Mouse (Mus musculus): Measurements from ENCODE around the gene Nfib. TPM values are rescaled to one million over a fixed set of nuclear protein-coding genes. Genes with fewer than 3 reads are reported as not detected.

Gene Nfib
- polyA plus RNA-seq, 1 experiment from 2014 or later = 60.1 TPM

- no peaks in the 10 kb centered on the region; the same call in 1 of the 2 replicates for H3K27me3 ChIP-seq (ENCODE audit: control insufficient read depth, insufficient read depth, low read length)
- 65% methylated on average over 10 of the region's 10 CpGs for WGBS
- H3K27ac ChIP-seq (ENCODE audit: low read length) = no peak overlapping the region
- no peak for ATAC-seq (ENCODE audit: insufficient read depth, low FRiP score)
- H3K9me3 ChIP-seq (replicated peaks; ENCODE audit: control insufficient read depth, low read length) = no peaks in the 10 kb centered on the region
- H3K4me3 ChIP-seq (replicated peaks; ENCODE audit: low read length) = no peak overlapping the region
- H3K36me3 ChIP-seq (ENCODE audit: control insufficient read depth, insufficient read depth, low read length) = no peaks in the 10 kb centered on the region
- peaks cover 8% of the 10 kb centered on the region; the same call in 1 of the 2 replicates for H3K4me1 ChIP-seq (ENCODE audit: control insufficient read depth, insufficient read depth, low read length)
- no peak overlapping the region for H3K4me2 ChIP-seq (ENCODE audit: low read depth, low read length)
- no peak overlapping the region for H3K9ac ChIP-seq (ENCODE audit: low read length)
Measured at GRCm38 (mm10) chr4:82542656-82543397, 162.7 kb downstream of the Nfib start.

- H3K36me3 ChIP-seq (ENCODE audit: control insufficient read depth, insufficient read depth, low read length) = no peaks in the 10 kb centered on the region
- no peak overlapping the region for H3K9ac ChIP-seq (ENCODE audit: low read length)
- WGBS = 30% methylated on average over 7 of the region's 7 CpGs
- no peak overlapping the region for H3K4me2 ChIP-seq (ENCODE audit: low read depth, low read length)
- ATAC-seq (ENCODE audit: insufficient read depth, low FRiP score) = peak; percentile 88; the same call in 1 of the 2 replicates
- H3K4me1 ChIP-seq (ENCODE audit: control insufficient read depth, insufficient read depth, low read length) = peaks cover 15% of the 10 kb centered on the region
- H3K4me3 ChIP-seq (replicated peaks; ENCODE audit: low read length) = no peak overlapping the region
- no peak overlapping the region for H3K27ac ChIP-seq (ENCODE audit: low read length)
- no peaks in the 10 kb centered on the region; the same call in 1 of the 2 replicates for H3K27me3 ChIP-seq (ENCODE audit: control insufficient read depth, insufficient read depth, low read length)
- no peaks in the 10 kb centered on the region for H3K9me3 ChIP-seq (replicated peaks; ENCODE audit: control insufficient read depth, low read length)
Measured at GRCm38 (mm10) chr4:82541894-82542510, 163.5 kb downstream of the Nfib start.

- ATAC-seq (ENCODE audit: insufficient read depth, low FRiP score) = no peak
- Histone ChIP-seq H3K4me1 (ENCODE audit: control insufficient read depth, insufficient read depth, low read length) (peaks cover 21% of the 10 kb centered on the region), H3K9ac (ENCODE audit: low read length) (no peak overlapping the region), H3K9me3 (replicated peaks; ENCODE audit: control insufficient read depth, low read length) (no peaks in the 10 kb centered on the region), H3K4me3 (replicated peaks; ENCODE audit: low read length) (no peak overlapping the region), H3K27me3 (ENCODE audit: control insufficient read depth, insufficient read depth, low read length) (peaks cover 13% of the 10 kb centered on the region), H3K36me3 (ENCODE audit: control insufficient read depth, insufficient read depth, low read length) (no peaks in the 10 kb centered on the region), H3K4me2 (ENCODE audit: low read depth, low read length) (no peak overlapping the region), H3K27ac (ENCODE audit: low read length) (no peak overlapping the region)
- WGBS = 64% methylated on average over 5 of the region's 5 CpGs
Measured at GRCm38 (mm10) chr4:82540466-82540990, 165.0 kb downstream of the Nfib start.

GRCm38 (mm10) chr4:82540048-82540410, 165.5 kb downstream of the Nfib start:
- Histone ChIP-seq H3K4me1 (ENCODE audit: control insufficient read depth, insufficient read depth, low read length) (peaks cover 21% of the 10 kb centered on the region), H3K27me3 (ENCODE audit: control insufficient read depth, insufficient read depth, low read length) (peaks cover 16% of the 10 kb centered on the region), H3K4me3 (replicated peaks; ENCODE audit: low read length) (no peak overlapping the region), H3K27ac (ENCODE audit: low read length) (no peak overlapping the region), H3K36me3 (ENCODE audit: control insufficient read depth, insufficient read depth, low read length) (no peaks in the 10 kb centered on the region), H3K9ac (ENCODE audit: low read length) (no peak overlapping the region), H3K9me3 (replicated peaks; ENCODE audit: control insufficient read depth, low read length) (no peaks in the 10 kb centered on the region), H3K4me2 (ENCODE audit: low read depth, low read length) (no peak overlapping the region)
- ATAC-seq (ENCODE audit: insufficient read depth, low FRiP score) = no peak
- 70% methylated on average over 2 of the region's 2 CpGs for WGBS

GRCm38 (mm10) chr4:82539406-82540047, 166.0 kb downstream of the Nfib start:
- Histone ChIP-seq H3K27me3 (ENCODE audit: control insufficient read depth, insufficient read depth, low read length) (peaks cover 17% of the 10 kb centered on the region), H3K27ac (ENCODE audit: low read length) (no peak overlapping the region), H3K9me3 (replicated peaks; ENCODE audit: control insufficient read depth, low read length) (no peaks in the 10 kb centered on the region), H3K4me1 (ENCODE audit: control insufficient read depth, insufficient read depth, low read length) (peaks cover 21% of the 10 kb centered on the region), H3K36me3 (ENCODE audit: control insufficient read depth, insufficient read depth, low read length) (no peaks in the 10 kb centered on the region), H3K4me2 (ENCODE audit: low read depth, low read length) (no peak overlapping the region), H3K9ac (ENCODE audit: low read length) (no peak overlapping the region), H3K4me3 (replicated peaks; ENCODE audit: low read length) (no peak overlapping the region)
- no peak for ATAC-seq (ENCODE audit: insufficient read depth, low FRiP score)
- WGBS = 55% methylated on average over 8 of the region's 8 CpGs

GRCm38 (mm10) chr4:82538815-82539214, 166.7 kb downstream of the Nfib start:
- H3K4me2 ChIP-seq (ENCODE audit: low read depth, low read length) = peak overlapping the region; percentile 72
- H3K9me3 ChIP-seq (replicated peaks; ENCODE audit: control insufficient read depth, low read length) = no peaks in the 10 kb centered on the region
- no peak for ATAC-seq (ENCODE audit: insufficient read depth, low FRiP score)
- H3K27ac ChIP-seq (ENCODE audit: low read length) = no peak overlapping the region
- WGBS = 12% methylated on average over 9 of the region's 9 CpGs
- peaks cover 17% of the 10 kb centered on the region for H3K27me3 ChIP-seq (ENCODE audit: control insufficient read depth, insufficient read depth, low read length)
- H3K36me3 ChIP-seq (ENCODE audit: control insufficient read depth, insufficient read depth, low read length) = no peaks in the 10 kb centered on the region
- H3K4me3 ChIP-seq (replicated peaks; ENCODE audit: low read length) = peak overlapping the region; percentile 41
- H3K4me1 ChIP-seq (ENCODE audit: control insufficient read depth, insufficient read depth, low read length) = peaks cover 21% of the 10 kb centered on the region
- H3K9ac ChIP-seq (ENCODE audit: low read length) = peak overlapping the region; percentile 61

- no peak for ATAC-seq (ENCODE audit: insufficient read depth, low FRiP score)
- peaks cover 17% of the 10 kb centered on the region for H3K27me3 ChIP-seq (ENCODE audit: control insufficient read depth, insufficient read depth, low read length)
- H3K27ac ChIP-seq (ENCODE audit: low read length) = no peak overlapping the region
- peak overlapping the region; percentile 61 for H3K9ac ChIP-seq (ENCODE audit: low read length)
- no peaks in the 10 kb centered on the region for H3K36me3 ChIP-seq (ENCODE audit: control insufficient read depth, insufficient read depth, low read length)
- peak overlapping the region; percentile 72 for H3K4me2 ChIP-seq (ENCODE audit: low read depth, low read length)
- H3K9me3 ChIP-seq (replicated peaks; ENCODE audit: control insufficient read depth, low read length) = no peaks in the 10 kb centered on the region
- peaks cover 21% of the 10 kb centered on the region for H3K4me1 ChIP-seq (ENCODE audit: control insufficient read depth, insufficient read depth, low read length)
- H3K4me3 ChIP-seq (replicated peaks; ENCODE audit: low read length) = peak overlapping the region; percentile 41
- WGBS = 5% methylated on average over 30 of the region's 30 CpGs
Measured at GRCm38 (mm10) chr4:82538069-82538811, 167.3 kb downstream of the Nfib start.

- peak overlapping the region; percentile 41 for H3K4me3 ChIP-seq (replicated peaks; ENCODE audit: low read length)
- 6% methylated on average over 28 of the region's 28 CpGs for WGBS
- H3K36me3 ChIP-seq (ENCODE audit: control insufficient read depth, insufficient read depth, low read length) = no peaks in the 10 kb centered on the region
- H3K27me3 ChIP-seq (ENCODE audit: control insufficient read depth, insufficient read depth, low read length) = peaks cover 17% of the 10 kb centered on the region
- no peak overlapping the region for H3K27ac ChIP-seq (ENCODE audit: low read length)
- H3K9ac ChIP-seq (ENCODE audit: low read length) = peak overlapping the region; percentile 61
- H3K4me2 ChIP-seq (ENCODE audit: low read depth, low read length) = peak overlapping the region; percentile 72
- peaks cover 28% of the 10 kb centered on the region for H3K4me1 ChIP-seq (ENCODE audit: control insufficient read depth, insufficient read depth, low read length)
- no peak for ATAC-seq (ENCODE audit: insufficient read depth, low FRiP score)
- no peaks in the 10 kb centered on the region for H3K9me3 ChIP-seq (replicated peaks; ENCODE audit: control insufficient read depth, low read length)
Measured at GRCm38 (mm10) chr4:82537279-82537967, 168.1 kb downstream of the Nfib start.
